Mouse (Mus musculus): Measurements from ENCODE around the gene Rnf187. TPM values are rescaled to one million over a fixed set of nuclear protein-coding genes. Genes with fewer than 3 reads are reported as not detected.
A peak's percentile ranks its signal among the peaks of the same experiment; 100 is the strongest.

The Rnf187 gene
- 100 to 1,000 TPM; 450 to 542 TPM for total RNA-seq (2021)

DNA sequence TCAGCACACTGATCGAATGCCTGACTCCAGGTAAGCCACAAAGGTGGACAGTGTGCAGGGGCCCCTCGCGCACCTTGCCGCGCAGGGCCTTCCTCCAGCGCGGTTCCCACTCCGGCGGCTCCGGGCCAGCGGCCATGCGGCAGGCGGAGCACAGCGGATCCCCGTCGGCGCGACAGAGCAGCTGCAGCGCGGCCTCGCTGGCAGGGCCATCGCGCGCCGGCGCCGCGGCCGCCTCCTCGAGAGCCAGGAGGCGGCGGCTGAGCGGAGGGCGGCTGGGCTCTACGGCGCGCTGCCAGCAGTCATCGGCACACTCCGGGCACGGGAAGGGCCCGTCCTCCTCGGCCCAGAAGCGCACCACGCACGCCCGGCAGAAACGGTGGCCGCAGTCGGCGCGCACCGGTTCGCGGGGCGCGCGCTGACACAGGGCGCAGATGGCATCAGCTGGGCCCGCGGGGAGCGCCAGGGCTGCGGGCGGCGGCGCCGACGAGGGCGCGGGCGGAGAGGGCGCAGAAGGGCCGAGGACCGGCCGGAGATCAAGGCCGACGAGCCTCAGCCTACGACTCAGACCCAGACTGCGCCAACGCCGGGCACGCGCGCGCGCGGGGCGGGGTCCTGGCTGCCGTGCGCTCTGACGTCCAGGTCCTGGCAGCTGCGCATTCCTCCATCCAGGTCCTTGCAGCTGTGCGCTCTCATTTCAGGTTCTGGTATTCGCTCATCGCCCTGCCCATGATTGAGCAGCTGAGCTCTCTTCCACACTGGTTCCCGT is at the start of gene Rnf187:
Gene Rnf187, minus strand, starts transcription at position 595 of the 766 bp plus-strand sequence.
- DNase-seq (ENCODE audit: low spot score in 2 of 2), result peak; percentile 91 to 93
- intact Hi-C loops (cut with DNase I), result no loop called here

DNA sequence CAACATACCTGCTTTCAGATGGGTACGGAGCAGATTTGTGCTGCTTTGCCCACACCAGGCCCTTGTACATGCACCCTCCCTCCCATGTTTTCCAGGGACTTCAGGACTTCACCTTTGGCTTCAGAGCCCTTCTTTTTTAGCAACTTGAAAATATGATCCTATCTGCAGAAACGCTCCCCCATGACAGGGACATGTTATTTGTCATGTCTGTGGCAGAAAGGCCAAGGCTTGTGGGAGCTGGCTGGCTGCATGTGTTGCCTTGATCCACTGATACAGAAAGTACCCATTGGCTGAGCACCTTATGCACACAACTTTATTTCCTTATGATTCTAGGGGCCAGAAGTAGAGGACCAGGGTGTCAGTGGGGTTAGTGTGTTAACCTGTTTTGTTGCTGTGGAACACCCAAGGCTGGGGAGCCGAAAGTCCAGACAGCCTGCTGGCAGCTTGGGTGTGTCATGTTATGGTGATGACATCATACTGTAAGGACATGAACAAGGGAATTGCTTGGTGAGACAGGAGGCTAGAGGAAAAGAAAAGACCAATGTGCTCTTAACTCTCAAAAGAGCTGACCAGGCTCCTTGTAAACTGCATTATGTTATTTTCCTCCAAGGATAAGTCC is 46.7 kb upstream of the Rnf187 start:
- no peak for DNase-seq (ENCODE audit: low spot score in 2 of 2)
- intact Hi-C loops (cut with DNase I), result no loop called here

DNA sequence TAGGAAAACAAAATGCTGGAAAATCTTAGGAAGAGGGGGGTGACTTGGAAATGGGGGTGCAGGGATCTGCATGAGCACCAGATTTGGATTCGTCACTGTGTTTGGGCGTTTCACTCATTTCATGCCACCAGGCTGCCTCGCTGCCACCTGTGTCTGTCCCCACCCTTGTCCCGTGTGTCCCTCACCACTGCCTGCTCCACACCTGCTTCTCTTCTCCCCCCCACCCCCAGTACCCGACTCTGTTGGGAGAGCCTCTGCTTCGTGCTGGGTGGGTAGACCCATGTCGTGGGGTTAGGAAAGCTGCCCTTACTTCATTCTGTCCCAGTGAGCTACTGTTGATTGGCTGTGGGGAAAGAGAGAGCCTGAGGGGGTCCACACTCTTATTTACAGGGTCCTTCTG is 45.9 kb upstream of the Rnf187 start:
- DNase-seq (ENCODE audit: low spot score in 2 of 2), result no peak
- intact Hi-C loops (cut with DNase I), result loop anchor here (5.0 kb wide), 1 partner anchor 208 kb away; the partner anchor contains the start of gene Guk1

DNA sequence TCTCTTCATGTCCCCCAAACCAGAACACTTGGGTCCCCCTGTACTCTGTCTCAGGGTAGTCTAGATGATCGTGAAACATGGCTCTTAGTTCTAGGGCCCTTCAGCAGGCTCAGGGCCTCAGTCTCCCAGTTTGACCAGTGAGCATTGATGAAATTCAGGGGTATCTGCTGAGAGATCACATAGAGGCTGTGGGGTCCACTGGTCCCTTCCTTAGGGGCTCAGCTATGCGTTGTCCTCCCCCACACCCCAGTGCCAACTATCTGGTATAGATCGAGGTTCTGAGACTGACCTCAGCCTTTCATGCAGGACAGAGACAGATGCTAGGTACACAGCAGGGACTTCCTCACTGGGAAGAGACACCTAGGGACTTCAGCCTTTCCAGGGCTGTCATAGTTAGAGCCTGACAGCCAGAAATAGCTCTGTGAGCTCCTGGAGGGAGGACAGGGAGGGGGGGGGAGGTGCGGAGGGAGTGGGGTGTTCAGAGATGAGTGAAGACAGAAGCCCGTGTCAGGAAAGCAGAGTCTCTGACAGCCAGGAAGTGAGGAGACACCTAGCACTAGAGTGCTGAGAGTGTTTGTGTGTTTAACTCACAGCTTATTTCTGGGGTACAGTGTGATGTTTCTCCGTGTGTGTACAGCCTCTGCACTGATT is 45.1 kb upstream of the Rnf187 start:
- DNase-seq (ENCODE audit: low spot score in 2 of 2), result no peak
- intact Hi-C loops (cut with DNase I), result loop anchor here (5.0 kb wide), 1 partner anchor 208 kb away; the partner anchor contains the start of gene Guk1

DNA sequence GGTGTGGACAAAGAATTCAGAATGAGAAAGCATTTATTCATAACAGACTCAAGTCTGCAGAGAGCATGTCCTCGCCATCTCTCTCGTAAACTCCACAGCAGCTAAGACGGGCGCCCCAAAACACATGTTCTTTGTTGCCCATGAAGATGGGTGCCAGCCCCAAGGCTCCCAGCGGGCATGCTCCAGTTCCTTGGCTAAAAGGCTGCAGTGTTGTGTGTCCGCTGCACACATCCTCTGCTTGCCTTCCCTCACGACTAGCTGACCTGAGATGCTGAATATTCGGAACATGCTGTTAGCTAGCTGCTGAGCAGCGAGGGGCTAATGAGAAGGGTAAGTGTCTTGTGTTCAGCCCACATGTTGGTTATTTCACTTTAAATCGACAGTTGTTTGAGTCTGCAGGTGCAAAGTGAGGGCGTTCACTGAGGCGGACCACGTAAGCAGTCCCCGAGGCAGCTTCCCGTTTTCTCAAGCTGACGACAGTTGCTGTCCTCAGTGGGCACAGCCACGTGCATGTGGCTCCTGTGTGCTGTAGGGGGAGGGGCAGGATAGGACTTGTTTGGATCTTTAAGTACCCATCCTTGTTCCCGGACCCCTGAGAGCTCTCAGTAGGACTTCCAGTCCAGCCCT is 43.9 kb upstream of the Rnf187 start:
- intact Hi-C loops (cut with DNase I), result loop anchor here (5.0 kb wide), 1 partner anchor 210 kb away; the partner anchor contains the start of gene Guk1
- DNase-seq (ENCODE audit: low spot score in 2 of 2), result no peak

DNA sequence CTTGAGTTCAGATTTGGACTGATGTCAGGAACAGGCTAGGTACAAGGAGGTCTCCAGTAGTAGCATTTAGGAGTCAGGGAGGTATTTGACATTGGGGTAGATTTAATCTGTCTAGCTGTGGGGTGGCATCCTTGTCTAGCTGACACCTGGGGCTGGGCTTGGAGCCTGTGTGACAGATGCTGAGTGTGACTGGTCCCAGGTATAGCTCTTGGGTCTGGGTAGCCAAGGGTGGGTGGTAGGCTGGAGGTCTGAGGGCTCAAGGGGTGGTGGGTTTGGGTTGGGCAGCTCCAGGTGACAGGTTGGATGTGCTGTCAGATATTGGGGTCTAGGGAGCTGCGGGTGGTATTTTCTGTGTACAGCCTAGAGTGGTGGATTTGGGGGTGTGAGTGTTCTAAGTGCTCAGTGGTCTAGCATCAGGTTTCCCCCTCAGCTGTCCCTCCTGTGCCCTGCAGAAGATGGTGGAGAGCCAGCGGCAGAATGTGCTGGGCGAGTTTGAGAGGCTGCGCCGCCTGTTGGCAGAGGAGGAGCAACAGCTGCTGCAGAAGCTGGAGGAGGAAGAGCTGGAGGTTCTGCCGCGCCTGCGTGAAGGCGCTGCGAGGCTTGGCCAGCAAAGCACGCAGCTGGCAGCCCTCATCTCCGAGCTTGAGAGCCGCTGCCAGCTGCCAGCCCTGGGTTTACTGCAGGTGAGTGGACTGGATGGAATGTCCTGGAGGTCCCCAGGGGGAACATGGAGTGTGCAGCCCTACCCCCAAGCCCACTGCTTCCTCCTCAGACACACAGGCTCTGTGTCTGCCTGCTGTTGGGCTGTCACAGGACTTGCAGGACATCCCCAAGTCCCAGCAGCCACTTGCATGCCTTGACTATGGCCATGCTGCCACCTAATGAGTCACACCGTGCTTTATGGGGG is 43.1 kb upstream of the Rnf187 start:
- DNase-seq (ENCODE audit: low spot score in 2 of 2), result peak; percentile 76 to 79
- intact Hi-C loops (cut with DNase I), result loop anchor here (5.0 kb wide), 1 partner anchor 211 kb away; the partner anchor contains the start of gene Guk1

DNA sequence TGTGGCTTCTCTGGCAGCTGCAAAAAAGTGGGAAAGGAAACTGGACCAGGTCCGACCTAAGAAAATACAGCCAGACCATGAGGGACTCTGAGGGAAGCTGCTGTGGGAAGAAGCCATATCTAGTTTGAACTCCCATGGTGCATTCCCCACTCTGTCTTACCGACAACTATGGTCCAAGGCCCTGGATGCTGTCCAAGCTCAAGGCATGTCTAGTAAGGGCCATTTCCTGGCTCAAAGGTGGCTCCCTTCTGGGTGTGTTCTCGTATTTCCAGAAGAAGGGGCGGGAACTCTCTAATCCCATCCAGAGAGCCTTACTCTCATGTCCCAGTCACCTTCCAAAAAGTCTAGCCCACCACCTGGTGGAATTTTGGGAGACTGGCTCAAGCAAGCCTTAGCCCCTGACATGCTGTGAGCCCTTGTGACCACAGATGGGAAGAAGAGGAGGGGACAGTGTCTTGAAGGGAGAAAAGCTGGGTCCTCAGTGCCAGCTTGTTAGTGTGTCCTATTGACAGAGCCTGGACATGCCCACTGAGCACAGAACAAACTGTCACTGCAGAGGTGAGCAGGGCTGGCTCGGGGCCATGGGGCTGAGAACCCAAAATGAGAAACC is 41.8 kb upstream of the Rnf187 start:
- DNase-seq (ENCODE audit: low spot score in 2 of 2), result no peak
- intact Hi-C loops (cut with DNase I), result loop anchor here (5.0 kb wide), 1 partner anchor 212 kb away; the partner anchor contains the start of gene Guk1

DNA sequence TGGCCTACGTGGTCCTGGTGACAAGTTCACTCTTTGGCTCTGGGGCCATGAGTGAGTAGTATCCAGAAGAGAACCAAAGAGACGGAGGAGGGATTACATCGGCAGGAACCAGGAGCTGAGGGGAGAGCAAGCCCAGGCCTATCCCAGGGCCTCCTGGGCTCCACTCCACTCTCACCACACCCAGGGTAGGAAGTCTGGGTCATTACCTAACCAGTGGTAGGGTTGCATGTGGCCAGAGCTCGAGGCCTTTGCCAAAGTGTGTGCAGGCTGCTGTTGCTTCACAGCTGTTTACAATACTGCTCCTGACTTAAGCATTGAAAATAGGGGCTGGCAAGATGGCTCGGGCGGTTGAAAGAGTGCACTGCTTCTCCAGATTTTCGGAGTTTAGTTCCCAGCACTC is 40.9 kb upstream of the Rnf187 start:
- intact Hi-C loops (cut with DNase I), result loop anchor here (2.0 to 5.0 kb wide), 2 partner anchors 19 to 213 kb away; partner anchors contain the start of gene Guk1
- no peak for DNase-seq (ENCODE audit: low spot score in 2 of 2)

DNA sequence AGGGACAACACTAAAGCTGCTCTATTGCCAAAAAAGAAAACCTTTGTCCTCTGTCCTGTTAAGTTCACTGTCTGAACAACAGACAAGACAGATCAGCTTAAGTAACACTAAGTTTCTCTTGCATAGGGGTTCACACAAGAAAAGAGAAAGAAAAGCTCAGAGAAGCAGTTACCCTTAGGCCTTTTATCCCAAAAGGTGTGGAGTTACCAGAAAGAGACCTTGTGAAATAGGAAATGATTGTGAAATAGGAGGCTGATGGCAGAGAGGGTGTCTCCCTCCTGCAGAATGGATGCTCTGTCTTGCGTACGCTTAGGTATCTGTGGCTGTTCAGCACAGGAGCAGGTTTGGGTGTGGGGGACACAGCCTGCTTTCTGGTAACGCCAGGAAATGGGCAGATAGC is 40.5 kb upstream of the Rnf187 start:
- DNase-seq (ENCODE audit: low spot score in 2 of 2), result no peak
- intact Hi-C loops (cut with DNase I), result loop anchor here (2.0 kb wide), 1 partner anchor 18 kb away; no protein-coding TSS in a partner anchor

DNA sequence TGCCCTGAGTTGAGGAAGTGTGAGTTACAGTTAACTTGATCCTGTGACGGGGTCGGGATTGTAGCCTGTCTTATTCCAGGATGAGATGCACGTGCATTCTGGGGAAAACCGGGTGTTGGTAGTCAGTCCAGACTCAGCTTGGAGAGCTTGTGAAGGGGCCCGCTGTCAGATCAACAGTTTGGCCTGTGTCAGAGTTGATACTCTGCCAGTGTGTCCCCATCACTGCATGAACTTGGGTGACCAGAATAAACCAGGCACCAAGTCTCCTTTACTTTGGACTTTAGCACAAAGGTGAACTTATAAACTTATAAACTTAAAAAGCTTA is 40.0 kb upstream of the Rnf187 start:
- DNase-seq (ENCODE audit: low spot score in 2 of 2), result no peak
- intact Hi-C loops (cut with DNase I), result loop anchor here (2.0 kb wide), 1 partner anchor 18 kb away; no protein-coding TSS in a partner anchor

DNA sequence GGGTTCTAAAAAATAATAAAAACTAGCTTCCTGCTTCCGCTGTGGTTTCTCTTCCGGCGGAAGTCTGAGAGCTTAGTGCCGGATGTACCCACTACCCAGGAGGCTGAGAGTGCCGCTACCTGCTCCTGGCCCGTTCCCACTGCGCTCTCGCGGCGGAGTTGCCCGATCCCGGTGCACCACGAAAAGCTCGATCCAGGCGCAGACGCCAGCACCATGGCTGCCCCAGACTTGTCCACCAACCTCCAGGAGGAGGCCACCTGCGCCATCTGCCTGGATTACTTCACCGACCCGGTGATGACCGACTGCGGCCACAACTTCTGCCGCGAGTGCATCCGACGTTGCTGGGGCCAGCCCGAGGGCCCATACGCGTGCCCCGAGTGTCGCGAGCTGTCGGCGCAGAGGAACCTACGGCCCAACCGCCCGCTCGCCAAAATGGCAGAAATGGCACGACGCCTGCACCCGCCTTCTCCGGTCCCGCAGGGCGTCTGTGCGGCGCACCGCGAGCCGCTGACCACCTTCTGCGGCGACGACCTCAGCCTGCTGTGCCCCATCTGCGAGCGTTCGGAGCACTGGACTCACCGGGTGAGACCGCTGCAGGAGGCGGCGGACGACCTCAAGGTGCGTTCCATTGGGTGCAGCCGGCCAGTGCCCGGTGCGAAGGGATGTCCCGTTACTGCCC is 39.5 kb upstream of the Rnf187 start, which contains the start of gene Trim11:
Gene Trim11, plus strand, starts transcription at position 67 of the 679 bp plus-strand sequence.
- intact Hi-C loops (cut with DNase I), result loop anchor here (2.0 kb wide), 1 partner anchor 17 kb away; no protein-coding TSS in a partner anchor
- DNase-seq (ENCODE audit: low spot score in 2 of 2), result peak; percentile 68 to 70

DNA sequence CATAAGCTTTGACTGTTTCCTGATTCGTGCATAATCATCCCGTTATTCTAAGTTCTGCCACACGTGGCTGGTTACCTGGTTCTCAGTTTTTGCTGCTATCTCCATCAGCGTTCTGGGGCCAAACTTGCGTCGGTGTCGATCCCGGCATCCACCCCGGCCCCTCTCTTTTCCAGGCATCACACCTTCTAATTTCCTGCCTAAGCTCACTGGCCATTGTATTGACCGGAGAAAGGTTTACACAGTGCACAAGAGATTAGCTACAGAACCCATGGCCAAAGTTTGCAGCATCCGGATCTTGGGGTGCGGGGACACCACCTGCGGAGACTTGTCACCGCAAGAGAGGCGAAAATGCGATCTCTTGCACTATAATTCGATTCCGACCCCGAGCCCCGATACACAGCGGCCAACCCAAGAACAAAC is 38.9 kb upstream of the Rnf187 start:
- intact Hi-C loops (cut with DNase I), result loop anchor here (2.0 kb wide), 1 partner anchor 17 kb away; no protein-coding TSS in a partner anchor
- no peak for DNase-seq (ENCODE audit: low spot score in 2 of 2)

DNA sequence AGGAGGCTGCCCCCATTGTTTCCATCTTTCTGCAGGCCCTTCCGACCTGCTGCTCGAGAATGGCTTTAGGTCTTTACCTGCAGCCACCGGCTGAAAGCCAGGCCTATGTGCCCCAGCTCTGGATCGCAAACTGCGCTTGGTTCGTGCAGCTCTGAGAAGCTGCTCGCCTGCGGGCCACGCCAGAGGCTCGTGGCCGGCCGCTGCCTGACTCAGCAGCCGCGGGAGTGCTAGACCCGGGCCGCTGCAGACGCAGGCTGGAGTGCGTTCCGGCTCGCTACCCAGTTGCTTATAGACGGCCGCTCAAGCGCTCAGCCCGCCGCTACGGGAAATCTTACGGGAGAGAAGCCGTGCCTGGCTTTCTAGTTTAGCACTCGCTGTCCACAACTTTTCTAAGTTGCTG is 38.4 kb upstream of the Rnf187 start:
- intact Hi-C loops (cut with DNase I), result no loop called here
- DNase-seq (ENCODE audit: low spot score in 2 of 2), result no peak

DNA sequence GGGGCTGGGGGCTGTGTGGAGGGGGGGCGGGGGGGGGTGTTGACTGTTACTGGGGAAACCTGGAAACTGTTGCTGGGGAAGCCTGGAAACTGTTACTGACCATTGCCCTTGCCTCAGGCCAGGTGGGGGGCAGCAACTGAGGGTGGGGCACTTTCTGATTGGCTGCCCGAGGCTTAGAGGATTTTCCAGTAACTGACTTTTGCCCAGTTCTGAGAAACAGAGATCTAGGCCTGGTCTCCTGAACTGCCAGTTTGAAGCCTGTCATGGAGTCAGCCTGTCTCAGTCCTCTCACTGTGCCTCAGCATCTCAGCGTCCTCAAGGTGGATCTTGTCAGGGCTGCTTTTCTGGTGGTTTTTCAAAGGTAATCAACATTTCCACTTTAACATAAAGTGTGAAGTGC is 35.7 kb upstream of the Rnf187 start:
- intact Hi-C loops (cut with DNase I), result no loop called here
- DNase-seq (ENCODE audit: low spot score in 2 of 2), result no peak

DNA sequence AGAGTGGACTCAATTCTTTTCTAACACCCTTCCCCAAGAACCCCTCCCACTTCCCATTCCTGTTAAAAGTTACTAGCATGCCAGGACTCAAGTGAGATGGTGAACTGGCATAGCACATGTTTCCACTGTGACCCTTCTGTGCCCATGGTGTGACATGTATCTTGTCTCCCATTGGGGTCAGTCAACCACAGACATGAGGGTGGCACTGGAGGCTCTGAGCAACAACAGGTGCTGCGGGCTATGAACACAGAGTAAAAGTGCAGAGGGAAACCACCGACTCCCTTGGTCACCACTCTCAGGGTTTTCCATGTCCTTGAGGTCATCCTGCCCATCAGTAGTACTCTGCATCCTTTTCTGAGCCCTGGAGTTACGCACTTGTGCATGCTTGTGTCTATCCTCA is 33.1 kb upstream of the Rnf187 start:
- no peak for DNase-seq (ENCODE audit: low spot score in 2 of 2)
- intact Hi-C loops (cut with DNase I), result no loop called here

DNA sequence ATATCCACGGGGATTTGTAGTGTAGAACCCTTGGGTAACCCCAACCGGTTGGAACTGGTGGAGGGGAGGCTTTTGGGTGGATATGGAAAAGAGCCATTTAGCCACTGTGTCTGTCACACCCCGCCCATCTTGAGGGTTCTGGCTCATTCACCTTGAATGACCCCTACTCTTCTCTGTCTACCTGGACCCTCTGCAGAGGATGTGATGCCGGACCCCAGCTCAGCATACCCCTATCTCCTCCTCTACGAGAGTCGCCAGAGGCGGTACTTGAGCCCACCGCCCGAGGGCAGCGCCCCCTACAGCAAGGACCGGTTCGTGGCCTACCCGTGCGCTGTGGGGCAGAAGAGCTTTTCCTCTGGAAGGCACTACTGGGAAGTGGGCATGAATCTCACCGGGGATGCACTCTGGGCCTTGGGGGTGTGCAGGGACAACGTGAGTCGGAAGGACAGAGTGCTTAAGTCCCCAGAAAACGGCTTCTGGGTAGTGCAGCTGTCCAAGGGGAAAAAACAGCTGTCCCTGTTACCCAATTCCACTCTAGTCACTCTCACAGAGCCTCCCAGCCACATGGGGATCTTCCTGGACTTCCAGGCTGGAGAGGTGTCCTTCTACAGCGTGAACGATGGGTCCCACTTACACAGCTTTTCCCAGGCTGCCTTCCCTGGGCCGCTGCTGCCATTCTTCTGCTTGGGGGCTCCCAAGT is 32.3 kb upstream of the Rnf187 start:
- intact Hi-C loops (cut with DNase I), result no loop called here
- no peak for DNase-seq (ENCODE audit: low spot score in 2 of 2)

DNA sequence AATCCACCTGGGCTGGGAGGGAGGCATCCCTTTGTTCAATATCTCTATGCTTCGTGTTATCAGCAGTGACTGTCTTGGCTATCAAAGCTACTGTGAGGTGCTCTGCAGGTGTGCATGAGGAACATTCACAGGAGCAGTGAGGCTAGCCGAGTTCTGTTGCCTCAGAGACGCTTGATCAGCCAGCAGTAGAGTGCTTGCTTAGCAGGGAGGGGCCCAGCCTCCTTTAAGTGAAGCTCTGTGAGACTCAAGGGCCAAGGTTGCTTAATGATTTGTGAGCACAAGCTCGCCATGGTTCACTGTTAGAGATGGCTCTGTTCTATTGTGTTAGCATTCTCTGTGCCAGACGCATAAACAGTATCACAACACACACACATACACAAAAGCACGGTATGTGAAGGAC is 30.9 kb upstream of the Rnf187 start:
- intact Hi-C loops (cut with DNase I), result no loop called here
- DNase-seq (ENCODE audit: low spot score in 2 of 2), result no peak
